Mouse (Mus musculus): ENCODE data around the gene Ostf1.

Gene Ostf1

DNA sequence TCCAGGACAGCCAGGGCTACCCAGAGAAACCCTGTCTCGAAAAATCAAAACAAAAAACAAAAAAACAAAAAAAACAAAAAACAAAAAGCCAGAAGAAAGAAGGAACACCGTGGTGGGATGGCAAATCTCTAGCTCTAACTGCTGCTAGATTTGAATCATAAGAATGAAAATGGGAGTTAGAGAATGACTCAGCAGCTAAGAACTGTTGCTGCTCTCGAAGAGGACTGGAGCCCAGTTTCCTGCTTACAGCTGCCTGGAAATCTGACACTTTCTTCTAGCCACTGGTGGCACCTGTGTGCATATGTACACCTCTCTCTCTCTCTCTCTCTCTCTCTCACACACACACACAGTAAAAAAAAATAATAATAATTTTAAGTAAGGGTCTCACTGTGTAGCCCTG is 14.8 kb upstream of the Ostf1 start:
- in situ Hi-C loops (cut with MboI, MseI), result no loop called here

DNA sequence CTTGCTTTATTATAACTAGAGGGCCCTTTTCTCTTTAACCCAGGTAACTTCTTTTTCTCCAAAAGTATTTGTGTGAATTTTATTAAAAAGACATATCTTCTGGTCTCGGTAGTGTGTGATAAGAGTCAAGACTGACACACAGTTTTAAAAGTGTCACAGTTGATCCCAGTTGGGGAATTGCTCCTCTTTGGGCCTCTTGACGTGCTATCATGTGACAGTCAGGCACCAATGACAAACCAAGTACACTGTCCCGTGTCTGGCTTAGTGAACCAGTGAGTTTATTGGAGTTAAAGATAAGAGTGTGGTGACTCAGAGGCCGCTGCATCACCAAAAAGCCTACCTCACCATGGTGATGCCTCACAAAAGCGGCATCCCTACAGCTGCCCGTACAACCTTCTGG is 12.5 kb upstream of the Ostf1 start:
- in situ Hi-C loops (cut with MboI, MseI), result no loop called here

DNA sequence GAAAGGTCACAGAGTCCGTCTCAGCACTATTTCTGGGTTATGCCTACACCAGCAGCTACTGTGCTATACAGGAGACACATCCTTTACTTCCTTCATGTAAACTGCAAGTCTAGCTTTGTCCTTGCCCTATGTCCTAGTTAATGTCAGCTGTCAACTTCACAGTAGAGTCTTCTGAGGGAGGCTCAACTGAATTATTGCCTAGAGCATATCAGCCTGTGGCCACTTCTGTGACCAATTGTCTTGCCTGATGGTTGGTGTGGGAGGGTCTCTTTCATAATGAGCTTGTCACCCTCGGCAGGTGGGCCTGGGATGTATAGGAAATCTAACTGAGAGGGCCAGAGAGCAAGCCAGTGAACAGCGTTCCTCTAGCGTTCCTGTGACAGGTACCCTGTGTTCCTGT is 11.8 kb upstream of the Ostf1 start:
- in situ Hi-C loops (cut with MboI, MseI), result no loop called here

DNA sequence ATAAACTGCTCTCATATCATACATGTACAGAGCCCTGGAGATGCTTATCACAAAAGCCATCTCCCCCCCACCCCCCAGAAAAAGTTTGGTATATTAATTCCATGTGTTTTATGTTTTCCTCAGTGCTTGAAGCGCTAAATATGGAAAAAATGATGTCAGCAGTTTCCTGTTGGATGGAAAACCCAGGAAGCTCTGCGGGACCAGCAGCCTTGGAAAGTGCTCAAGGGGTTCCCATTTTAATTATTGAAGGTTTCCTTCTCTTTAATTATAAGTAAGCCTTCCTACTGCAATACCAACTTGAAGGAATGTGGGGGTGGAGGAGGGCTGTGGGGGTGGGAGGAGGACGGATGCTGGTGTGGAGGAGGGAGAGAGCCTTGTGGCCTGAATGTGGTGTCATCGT is 9.4 kb upstream of the Ostf1 start:
- in situ Hi-C loops (cut with MboI, MseI), result no loop called here

DNA sequence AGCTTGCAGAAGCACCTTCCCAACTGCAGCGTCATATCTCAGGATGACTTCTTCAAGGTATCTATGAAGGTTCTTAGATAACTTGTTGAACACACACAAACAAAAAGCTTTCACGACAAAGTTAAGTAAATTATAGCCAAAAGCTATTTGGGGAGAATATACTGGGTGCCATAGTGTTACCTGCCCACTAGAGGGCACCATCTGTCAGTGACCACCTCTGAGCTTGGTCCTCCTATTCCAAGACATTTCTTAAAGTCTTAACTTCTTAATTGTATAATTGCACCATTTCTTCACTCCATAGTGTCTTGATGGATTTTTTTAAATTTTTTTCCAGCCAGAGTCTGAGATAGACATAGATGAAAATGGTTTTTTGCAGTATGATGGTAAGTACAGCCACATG is 7.9 kb upstream of the Ostf1 start:
- in situ Hi-C loops (cut with MboI, MseI), result no loop called here

DNA sequence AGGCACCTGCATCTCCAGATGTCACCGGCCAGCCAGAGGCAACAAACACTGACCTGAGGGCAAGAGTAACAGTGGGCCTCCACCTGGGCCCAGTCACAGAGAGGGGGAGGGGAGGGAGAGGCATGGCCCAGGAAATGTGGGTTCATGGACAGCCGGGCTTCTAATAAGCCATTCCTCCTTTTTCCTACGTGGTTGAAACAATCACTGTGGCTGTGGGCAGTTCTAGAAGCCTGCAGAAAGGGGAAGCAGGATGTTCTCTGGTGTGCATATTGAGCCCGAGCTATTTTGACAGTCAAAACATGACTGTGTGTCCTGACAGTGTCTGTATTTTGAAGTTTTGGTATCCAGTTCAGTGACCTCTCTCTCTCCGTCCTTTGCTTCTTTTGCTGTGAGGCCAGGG is 7.3 kb upstream of the Ostf1 start:
- in situ Hi-C loops (cut with MboI, MseI), result no loop called here

DNA sequence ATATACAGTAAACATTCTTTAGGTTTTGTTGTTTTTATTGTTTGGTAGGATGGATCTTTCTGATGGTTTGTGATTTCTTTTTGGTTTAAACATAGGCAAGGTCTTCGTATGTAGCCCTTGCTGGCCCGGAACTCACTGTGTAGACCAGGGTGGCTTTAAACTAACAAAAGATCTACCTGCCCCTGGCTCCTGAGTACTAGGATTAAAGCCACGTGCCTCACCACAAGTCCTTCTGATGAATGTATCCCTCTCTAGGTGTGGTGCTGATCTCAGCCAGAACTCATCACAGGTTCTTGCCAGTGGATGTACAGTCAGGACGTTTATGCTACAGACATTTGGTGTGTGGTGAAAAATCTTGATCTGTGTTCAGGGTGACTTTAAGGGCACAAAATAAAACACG is 6.3 kb upstream of the Ostf1 start:
- in situ Hi-C loops (cut with MboI, MseI), result no loop called here

DNA sequence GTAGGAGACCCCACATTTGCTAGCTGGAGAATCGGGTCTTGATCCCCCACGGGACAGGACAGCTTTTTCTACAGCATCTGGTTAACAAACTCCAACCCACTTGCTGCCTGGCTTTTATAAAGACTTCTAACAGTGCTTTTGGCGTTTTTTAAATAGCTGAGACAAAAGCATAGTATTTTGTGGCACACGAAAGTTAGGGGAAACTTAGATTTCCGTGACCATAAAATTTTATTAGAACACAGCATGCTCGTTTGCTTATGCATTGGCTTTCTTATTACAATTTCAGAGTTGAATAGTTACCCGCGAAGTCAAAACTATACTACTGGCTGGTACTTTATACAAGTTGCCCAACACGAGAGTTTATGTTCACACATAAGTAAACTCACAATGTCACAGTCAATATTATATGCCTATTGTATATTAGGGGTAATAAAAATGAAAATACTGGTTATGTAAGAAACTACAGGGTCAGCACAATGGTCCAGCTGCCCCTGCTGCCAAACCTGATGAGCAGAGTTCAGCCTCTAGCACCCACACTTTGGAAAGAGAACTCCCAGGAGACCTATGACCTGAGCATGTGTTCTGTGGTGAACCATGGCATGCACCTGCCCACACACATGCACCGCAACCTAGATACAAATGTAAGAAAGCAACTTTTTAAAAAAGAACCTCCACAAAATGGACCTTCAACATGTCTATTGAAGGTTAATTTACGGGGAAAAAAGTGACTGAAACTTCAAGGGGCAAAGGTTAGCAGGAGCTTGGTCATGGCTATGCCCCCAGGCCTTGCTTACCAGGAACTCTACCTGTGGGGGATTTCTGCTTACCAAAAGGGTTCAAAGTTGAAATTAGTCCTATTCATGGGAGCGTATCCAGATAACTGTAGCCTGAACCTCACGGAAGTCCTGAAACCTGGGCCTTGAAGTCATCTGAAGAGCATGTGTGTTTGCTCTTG is 885 bp upstream of the Ostf1 start:
- in situ Hi-C loops (cut with MboI, MseI), result no loop called here

DNA sequence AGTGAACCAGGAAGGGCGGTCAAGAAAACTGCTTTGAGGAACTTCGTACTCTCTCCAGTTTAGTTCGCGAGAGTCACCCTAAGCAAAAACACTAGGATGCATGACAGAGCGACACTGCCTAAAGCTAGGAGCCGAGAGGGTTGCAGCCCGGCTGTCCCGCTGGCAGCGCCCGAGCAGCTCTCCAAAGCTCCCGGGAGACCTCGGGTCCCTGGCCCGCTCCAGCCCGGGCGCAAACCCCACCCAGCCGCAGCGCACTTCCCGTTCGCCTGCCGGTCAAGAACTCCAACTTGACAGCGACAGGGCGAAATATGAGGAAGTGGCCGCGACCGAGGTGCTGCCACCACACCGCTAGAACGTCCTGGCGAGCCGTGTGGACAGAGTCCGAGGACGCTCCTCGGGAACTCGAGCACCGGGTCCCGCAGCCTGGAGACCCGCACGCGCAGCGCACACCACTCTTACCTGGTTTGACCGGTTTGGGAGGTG is 421 bp downstream of the Ostf1 start:
- in situ Hi-C loops (cut with MboI, MseI), result no loop called here

DNA sequence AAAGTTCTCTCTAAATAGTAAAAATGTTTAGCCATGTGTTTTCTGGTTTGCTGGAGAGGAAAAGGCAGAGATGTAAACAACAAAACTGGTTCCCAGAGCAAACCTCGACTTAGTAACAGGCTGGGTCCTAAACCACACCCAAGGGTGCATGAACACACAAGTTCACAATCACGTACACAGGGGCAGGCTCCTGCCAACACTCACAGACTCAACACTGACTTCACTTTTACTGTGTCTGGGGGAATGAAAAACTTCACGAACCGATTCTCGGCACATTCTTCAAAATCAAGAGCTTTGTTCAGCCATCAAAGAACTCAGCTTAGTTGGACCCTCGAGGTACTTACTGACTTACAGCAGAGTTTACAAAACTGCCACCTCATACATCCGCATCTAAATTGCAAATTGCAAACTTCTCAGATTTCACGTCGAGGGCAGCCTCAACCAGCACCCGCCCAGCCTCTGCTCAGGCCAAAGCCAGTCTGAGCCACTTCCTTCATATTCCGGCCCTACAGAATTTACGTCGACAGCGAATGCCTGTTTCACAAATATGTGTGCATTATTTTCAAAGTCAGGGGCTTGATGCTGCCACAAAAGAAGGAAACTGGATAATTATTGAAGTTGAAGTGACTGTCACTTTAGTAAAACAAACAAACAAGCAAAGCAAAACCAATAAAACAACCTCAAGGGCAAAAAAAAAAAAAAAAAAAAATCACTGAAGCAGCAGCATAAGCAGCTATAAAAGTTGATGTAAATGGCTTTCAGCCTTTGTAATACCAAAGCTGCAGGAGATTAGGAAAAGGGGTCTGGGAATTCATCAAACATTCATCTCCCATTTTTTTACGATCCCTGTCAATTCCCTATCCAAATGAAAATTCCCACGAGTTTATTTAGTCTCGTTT is 1.2 kb downstream of the Ostf1 start:
- in situ Hi-C loops (cut with MboI, MseI), result no loop called here

DNA sequence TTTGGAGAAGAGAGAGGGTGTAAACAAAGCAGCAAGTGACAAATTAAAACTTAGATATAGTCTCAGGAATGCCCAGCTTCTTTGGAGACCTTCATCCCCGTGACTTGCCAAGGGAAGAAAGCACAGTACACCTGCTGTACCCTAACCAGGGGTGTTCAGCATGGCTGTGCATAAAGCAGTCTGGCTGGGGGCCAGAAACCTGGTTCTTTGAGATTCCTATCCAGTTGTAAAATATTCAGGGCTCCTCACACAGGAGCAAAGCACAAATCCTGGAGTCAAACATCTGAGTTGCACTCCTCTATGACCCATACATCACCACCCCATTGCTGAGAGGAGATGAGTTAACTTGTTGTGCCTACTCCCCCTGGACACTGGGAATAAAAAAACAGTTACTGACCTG is 2.0 kb downstream of the Ostf1 start:
- in situ Hi-C loops (cut with MboI, MseI), result no loop called here

DNA sequence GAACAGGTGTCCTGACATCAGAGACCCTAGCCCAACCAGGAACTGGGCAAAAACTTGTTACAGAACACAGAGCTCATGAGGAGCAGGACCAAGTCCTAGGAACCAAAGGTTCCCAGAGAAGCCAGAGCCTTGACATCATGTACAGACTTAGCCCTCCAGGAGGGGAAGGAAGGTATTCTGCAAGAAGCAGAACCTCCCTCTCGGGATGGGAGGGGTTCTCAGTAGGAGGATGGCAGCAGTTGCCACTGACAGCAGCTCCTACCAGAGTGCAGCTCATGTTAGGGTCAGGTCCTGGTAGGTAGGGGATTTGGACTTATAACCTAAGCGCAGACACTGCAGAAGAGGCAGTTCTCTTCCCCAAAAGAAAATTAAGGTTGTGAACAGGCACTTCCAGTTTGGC is 7.7 kb downstream of the Ostf1 start:
- in situ Hi-C loops (cut with MboI, MseI), result no loop called here

DNA sequence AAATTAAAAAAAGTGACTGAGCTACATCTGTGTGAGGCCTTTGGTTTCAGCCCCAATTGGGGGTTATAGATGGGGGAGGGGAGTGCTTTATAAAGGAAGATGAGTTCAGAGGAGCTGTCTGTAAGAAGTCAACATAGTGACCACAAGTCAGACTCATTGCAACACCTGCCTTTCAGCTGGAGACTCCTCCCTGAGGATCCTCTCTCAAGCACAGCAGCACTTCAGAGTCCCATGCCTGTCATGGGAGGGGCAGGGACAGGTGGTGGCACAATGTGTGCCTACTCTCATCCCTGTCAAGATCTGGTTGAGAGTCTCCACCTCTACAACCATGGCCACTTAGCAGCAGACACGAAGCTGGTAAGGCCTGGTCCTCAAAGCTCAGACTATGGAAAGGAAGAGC is 11.9 kb downstream of the Ostf1 start:
- in situ Hi-C loops (cut with MboI, MseI), result no loop called here

DNA sequence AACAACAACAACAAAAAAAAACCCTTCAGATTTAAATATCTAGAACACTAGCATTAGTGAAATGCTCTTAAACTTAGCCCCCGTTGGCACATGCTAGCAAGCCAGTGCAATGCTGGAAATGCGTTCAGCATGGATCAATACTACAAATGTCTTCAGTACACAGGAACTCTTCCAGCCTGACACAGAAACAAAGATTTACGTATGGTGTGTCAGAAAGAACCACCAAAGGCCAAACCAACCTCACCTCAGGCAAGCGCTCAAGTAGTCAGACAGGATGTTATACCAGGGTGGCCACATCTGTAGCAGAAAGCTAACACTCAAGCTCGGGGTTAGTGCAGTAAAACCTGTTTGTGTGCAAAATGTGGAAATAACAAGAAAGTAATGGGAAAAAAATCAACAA is 12.6 kb downstream of the Ostf1 start:
- in situ Hi-C loops (cut with MboI, MseI), result no loop called here

DNA sequence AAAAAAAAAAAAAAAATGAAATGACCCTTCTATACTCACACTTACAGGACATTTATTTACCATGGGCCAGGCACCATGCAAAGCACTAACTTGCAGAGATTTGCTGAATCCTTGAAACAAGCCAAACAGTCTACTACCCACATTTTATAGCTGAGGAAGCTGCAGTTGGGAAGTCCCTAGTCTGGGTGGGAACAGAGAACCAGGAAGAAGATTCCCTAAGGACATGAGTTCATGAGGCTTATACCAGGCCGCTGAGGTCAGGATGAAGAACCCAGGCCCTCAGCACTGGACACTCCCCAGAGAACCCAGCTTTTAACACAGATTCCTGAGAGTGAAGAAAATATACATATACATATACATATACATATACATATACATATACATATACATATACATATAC is 14.1 kb downstream of the Ostf1 start:
- in situ Hi-C loops (cut with MboI, MseI), result no loop called here

DNA sequence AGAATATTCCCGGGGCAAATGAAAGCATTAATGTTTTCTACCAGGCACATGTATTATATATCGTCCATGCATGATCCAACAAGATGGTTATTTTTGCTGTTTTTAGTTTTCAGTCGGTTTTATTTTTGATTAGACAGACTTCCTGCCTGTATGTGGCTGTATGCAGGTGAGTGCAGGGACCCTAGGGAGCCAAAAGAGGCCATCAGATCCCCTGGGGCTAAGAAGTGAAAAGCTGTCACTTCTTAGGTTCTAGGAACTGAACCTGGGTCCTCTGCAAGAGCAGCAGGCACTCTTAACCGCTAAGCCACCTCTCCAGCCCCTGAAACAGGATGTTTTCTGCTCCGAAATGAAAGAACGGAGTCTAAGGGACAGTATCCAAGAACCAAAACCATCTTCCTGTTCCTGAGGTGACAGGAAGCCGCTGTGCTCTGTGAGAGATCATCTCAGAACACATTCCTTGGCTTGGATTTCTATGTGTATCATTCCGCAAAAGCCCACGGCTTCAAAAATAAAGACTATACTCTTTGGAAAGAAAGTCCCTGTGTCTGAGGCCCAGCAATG is 15.9 kb downstream of the Ostf1 start:
- in situ Hi-C loops (cut with MboI, MseI), result no loop called here

DNA sequence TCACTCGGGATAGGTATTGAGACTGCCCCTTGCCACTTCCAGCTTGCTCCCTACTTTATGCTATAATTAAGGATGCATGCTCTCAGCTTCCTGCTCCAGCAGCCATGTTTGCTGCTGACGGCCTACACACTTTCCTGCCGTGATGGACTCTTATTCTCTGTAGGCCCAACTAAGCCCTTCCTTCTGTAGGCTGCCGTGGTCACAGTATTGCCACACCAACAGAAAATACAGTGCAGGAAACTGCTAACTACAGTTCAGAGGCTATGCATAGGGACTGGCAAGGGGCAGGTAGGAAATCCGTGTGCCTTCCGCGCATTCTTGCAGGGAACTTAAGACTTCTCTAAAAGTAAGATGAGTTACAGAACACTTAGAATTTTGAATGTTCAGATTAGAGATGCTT is 17.3 kb downstream of the Ostf1 start:
- in situ Hi-C loops (cut with MboI, MseI), result no loop called here

DNA sequence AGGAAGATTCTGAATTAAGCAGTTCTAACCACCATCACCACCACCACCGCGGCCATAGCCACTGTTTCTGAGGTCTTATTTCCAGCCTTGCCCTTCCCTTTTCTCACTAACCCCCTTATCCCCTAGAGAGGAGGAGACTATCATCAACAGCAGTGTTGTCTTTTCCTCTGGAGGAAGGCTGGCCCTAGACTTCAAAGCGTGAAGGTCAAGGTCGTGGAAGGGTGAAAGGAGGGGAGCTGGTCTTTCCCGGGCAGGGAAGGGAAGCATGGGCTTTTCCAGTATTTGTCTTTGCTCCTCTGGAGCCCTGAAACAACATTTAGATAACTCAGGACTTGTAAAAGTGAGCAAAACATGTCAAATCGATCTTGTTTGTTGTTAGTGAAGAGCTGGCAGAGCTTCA is 22.6 kb downstream of the Ostf1 start:
- in situ Hi-C loops (cut with MboI, MseI), result no loop called here

DNA sequence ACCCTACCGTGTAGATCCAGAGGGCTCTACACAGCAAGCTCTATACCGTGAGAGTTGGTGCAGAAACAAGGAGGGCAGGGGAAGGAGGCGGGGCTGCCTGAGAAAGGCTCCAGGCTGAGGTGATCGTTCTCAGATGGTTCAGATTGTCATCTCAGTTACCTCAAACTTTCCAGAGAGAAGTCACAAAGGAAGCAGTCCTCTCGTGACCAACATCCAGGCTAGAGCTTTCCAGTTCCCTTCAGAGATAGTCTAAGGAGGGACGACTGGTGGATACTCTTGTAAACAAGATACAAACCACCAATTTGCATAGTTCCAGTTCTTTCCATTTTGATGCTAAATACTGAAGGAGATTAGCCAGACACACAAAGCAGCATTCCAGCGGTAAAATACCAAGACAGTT is 23.7 kb downstream of the Ostf1 start:
- in situ Hi-C loops (cut with MboI, MseI), result no loop called here

DNA sequence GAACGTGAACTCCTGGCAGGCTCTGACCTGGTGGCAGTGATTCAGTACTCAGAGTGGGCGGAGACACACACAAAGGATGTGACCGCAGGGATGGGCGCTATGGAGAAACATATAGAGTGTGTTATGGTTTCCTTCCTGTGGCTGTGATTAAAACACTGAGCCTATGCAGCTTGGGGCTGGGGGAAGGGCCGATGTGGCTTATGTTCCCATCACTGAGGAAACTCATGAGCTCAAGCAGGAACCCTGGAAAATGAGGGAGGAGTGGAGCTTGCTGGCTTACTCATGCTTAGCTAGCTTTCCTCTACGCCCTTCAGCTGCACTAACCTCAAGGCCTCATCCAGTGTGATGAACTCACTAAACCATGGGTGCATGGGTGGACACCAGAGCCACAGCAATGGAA is 28.6 kb downstream of the Ostf1 start:
- in situ Hi-C loops (cut with MboI, MseI), result no loop called here

DNA sequence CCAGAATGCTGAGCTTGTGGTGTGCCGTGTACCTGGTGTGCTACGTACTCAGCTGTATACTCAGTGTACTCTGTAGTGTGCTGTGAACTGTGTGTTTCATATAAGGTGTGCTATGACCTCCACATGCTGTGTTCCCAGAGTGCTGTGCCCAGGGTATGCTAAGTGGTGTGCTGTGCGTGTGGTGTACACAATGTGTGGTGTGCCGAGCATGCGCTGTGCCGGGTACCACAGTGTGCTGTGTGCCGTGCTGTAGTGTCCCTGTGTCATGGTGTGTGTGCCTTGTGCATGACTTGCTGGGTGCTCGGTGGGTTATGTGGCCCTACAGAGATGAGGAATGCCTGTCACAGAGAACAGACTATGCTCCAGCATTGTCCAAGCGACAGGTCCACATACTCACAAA is 31.0 kb downstream of the Ostf1 start:
- in situ Hi-C loops (cut with MboI, MseI), result no loop called here

DNA sequence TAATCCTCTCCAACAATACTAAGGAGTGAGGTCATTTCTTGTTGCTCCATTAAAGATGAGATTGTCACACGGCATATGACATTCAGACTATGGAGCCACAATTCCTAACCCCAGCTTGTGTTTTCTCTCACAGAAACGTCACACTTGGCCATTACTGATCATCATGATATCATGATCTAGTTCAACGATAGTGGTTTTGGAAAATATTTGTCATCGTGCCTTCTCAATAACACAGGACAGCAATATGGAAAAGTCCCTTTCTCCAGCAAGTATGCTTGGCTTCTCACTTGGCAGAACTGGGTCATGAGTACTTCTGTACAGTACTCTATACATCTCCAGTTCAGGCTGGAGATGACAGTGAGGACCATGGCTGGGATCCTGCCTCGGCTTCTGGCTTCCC is 32.0 kb downstream of the Ostf1 start:
- in situ Hi-C loops (cut with MboI, MseI), result no loop called here
